Comparison of ENCODE assay signal across 17 mouse cellular contexts in genomic region chr1:25008456-25009169, GRCm38 (mm10).
A peak's percentile ranks its signal among the peaks of the same experiment; 100 is the strongest.
DNase-seq lines count a peak whose midpoint lies in the region; ATAC-seq and TF ChIP-seq lines count a peak whose summit lies in the region.
"Had no signal": no experiment of that assay in that cellular context is flagged by ENCODE, and none has a peak within 500 bp of the region (broad histone marks: within the 10 kb centered on the region; RNA-seq: fewer than 3 reads in every experiment).

No protein-coding gene starts in this region.

- no peaks in the 10 kb centered on the region for H3K9me3 ChIP-seq in forebrain, embryonic 13.5 days (replicated peaks)
- no peaks in the 10 kb centered on the region for H3K9me3 ChIP-seq in forebrain, embryonic 12.5 days
- no peaks in the 10 kb centered on the region for H3K9me3 ChIP-seq in lung, embryonic 14.5 days (ENCODE audit: low read depth, low read length)
- no peaks in the 10 kb centered on the region for H3K9me3 ChIP-seq in embryonic facial prominence, embryonic 10.5 days
- H3K9me3 ChIP-seq in intestine, postnatal 0 days (ENCODE audit: control insufficient read depth) = no peaks in the 10 kb centered on the region
- H3K9me3 ChIP-seq: limb, embryonic 13.5 days; midbrain, embryonic 15.5 days; neural tube, embryonic 15.5 days had no signal

- H3K9ac ChIP-seq in forebrain, embryonic 13.5 days = no peak overlapping the region
- H3K9ac ChIP-seq in forebrain, embryonic 12.5 days = no peak overlapping the region
- H3K9ac ChIP-seq in lung, embryonic 14.5 days = no peak overlapping the region
- H3K9ac ChIP-seq in intestine, postnatal 0 days (ENCODE audit: low read depth, low read length) = no peak overlapping the region
- H3K9ac ChIP-seq: limb, embryonic 13.5 days; midbrain, embryonic 15.5 days; neural tube, embryonic 15.5 days had no signal

- H3K27ac ChIP-seq in forebrain, embryonic 13.5 days = no peak overlapping the region
- no peak overlapping the region for H3K27ac ChIP-seq in forebrain, embryonic 12.5 days
- peak overlapping the region; percentile 40 for H3K27ac ChIP-seq in lung, embryonic 14.5 days (ENCODE audit: low read depth)
- H3K27ac ChIP-seq in left cerebral cortex, adult 2 months = 0 out of 2 replicates have a peak overlapping the region, but pooled peaks have one; percentile 24
- H3K27ac ChIP-seq in embryonic facial prominence, embryonic 10.5 days (replicated peaks) = no peak overlapping the region
- H3K27ac ChIP-seq in intestine, postnatal 0 days (ENCODE audit: low read depth, low read length) = no peak overlapping the region
- H3K27ac ChIP-seq: kidney, postnatal 0 days; limb, embryonic 13.5 days; macrophage; midbrain, embryonic 15.5 days; neural tube, embryonic 15.5 days had no signal

- TF ChIP-seq CTCF in lung, embryonic 14.5 days (IDR thresholded peaks at IDR 0.05; ENCODE audit: low read depth) = no peak
- no peak for TF ChIP-seq CTCF in lung, adult 2 months (IDR thresholded peaks at IDR 0.05; ENCODE audit: insufficient read depth, low read length)
- no peak for TF ChIP-seq CTCF in left cerebral cortex, adult 2 months (IDR thresholded peaks at IDR 0.05)
- TF ChIP-seq CTCF in intestine, postnatal 0 days (IDR thresholded peaks at IDR 0.05; ENCODE audit: low read depth) = no peak

- 0 out of 2 replicates have a peak, but pooled peaks have one; percentile 58 for ATAC-seq in forebrain, embryonic 13.5 days
- ATAC-seq in forebrain, embryonic 12.5 days (ENCODE audit: low FRiP score) = no peak
- peak; percentile 73; the same call in 1 of the 2 replicates for ATAC-seq in lung, embryonic 14.5 days (ENCODE audit: insufficient read depth)
- no peak for ATAC-seq in intestine, postnatal 0 days
- ATAC-seq: midbrain, embryonic 15.5 days had no signal

- H3K27me3 ChIP-seq in forebrain, embryonic 13.5 days = no peaks in the 10 kb centered on the region
- H3K27me3 ChIP-seq in forebrain, embryonic 12.5 days = no peaks in the 10 kb centered on the region
- no peaks in the 10 kb centered on the region for H3K27me3 ChIP-seq in lung, embryonic 14.5 days (ENCODE audit: insufficient read depth, low read length)
- no peaks in the 10 kb centered on the region for H3K27me3 ChIP-seq in embryonic facial prominence, embryonic 10.5 days (replicated peaks; ENCODE audit: low read depth, poor library complexity, severe bottlenecking)
- no peaks in the 10 kb centered on the region for H3K27me3 ChIP-seq in intestine, postnatal 0 days (replicated peaks; ENCODE audit: control insufficient read depth, insufficient read depth, low read length)
- H3K27me3 ChIP-seq: limb, embryonic 13.5 days; midbrain, embryonic 15.5 days; neural tube, embryonic 15.5 days had no signal

- no peak for TF ChIP-seq POLR2A in lung, adult 2 months (IDR thresholded peaks at IDR 0.05; ENCODE audit: borderline replicate concordance, extremely low read depth, low read depth, low read length)

- no peaks in the 10 kb centered on the region for H3K36me3 ChIP-seq in forebrain, embryonic 13.5 days (ENCODE audit: poor library complexity, severe bottlenecking)
- no peaks in the 10 kb centered on the region for H3K36me3 ChIP-seq in forebrain, embryonic 12.5 days (replicated peaks)
- no peaks in the 10 kb centered on the region for H3K36me3 ChIP-seq in lung, embryonic 14.5 days (ENCODE audit: insufficient read depth)
- H3K36me3 ChIP-seq in embryonic facial prominence, embryonic 10.5 days (replicated peaks) = no peaks in the 10 kb centered on the region
- no peaks in the 10 kb centered on the region for H3K36me3 ChIP-seq in intestine, postnatal 0 days (ENCODE audit: control insufficient read depth, insufficient read depth)
- H3K36me3 ChIP-seq: limb, embryonic 13.5 days; midbrain, embryonic 15.5 days; neural tube, embryonic 15.5 days had no signal

- WGBS in forebrain, embryonic 13.5 days = 66% methylated on average over 8 of the region's 8 CpGs
- WGBS in forebrain, embryonic 12.5 days = 73% methylated on average over 8 of the region's 8 CpGs
- WGBS in lung, embryonic 14.5 days = 27% methylated on average over 8 of the region's 8 CpGs
- 32% methylated on average over 8 of the region's 8 CpGs for WGBS in lung, adult 2 months
- 83% methylated on average over 8 of the region's 8 CpGs for WGBS in embryonic facial prominence, embryonic 10.5 days
- 43% methylated on average over 8 of the region's 8 CpGs for WGBS in intestine, postnatal 0 days

- H3K4me3 ChIP-seq in forebrain, embryonic 13.5 days = no peak overlapping the region
- no peak overlapping the region for H3K4me3 ChIP-seq in forebrain, embryonic 12.5 days (replicated peaks)
- no peak overlapping the region for H3K4me3 ChIP-seq in lung, embryonic 14.5 days (ENCODE audit: low read depth, low read length)
- no peak overlapping the region for H3K4me3 ChIP-seq in lung, adult 2 months (replicated peaks; ENCODE audit: extremely low read depth, low read depth, low read length)
- no peak overlapping the region for H3K4me3 ChIP-seq in left cerebral cortex, adult 2 months
- H3K4me3 ChIP-seq in embryonic facial prominence, embryonic 10.5 days = no peak overlapping the region
- H3K4me3 ChIP-seq in intestine, postnatal 0 days (ENCODE audit: low read depth, low read length) = no peak overlapping the region
- H3K4me3 ChIP-seq: limb, embryonic 13.5 days; midbrain, embryonic 15.5 days; neural tube, embryonic 15.5 days had no signal

- peaks cover 13% of the 10 kb centered on the region; the same call in 1 of the 2 replicates for H3K4me1 ChIP-seq in forebrain, embryonic 13.5 days
- H3K4me1 ChIP-seq in forebrain, embryonic 12.5 days = no peaks in the 10 kb centered on the region
- no peaks in the 10 kb centered on the region for H3K4me1 ChIP-seq in lung, embryonic 14.5 days (ENCODE audit: insufficient read depth)
- H3K4me1 ChIP-seq in lung, adult 2 months (ENCODE audit: control insufficient read depth, insufficient read depth, low read length) = no peaks in the 10 kb centered on the region
- H3K4me1 ChIP-seq in embryonic facial prominence, embryonic 10.5 days = no peaks in the 10 kb centered on the region
- no peaks in the 10 kb centered on the region for H3K4me1 ChIP-seq in intestine, postnatal 0 days (replicated peaks; ENCODE audit: control insufficient read depth, insufficient read depth, low read length)
- H3K4me1 ChIP-seq: limb, embryonic 13.5 days; midbrain, embryonic 15.5 days; neural tube, embryonic 15.5 days had no signal

- peak; percentile 79 for DNase-seq in lung, embryonic 14.5 days
- DNase-seq in lung, adult 2 months = no peak
- DNase-seq in left cerebral cortex, adult 2 months (ENCODE audit: extremely low spot score in 1 of 2, low spot score in 2 of 2) = peak in 1 of 2 experiments; percentile 13
- peak; percentile 18 to 23 for DNase-seq in right cerebral cortex, postnatal 36 days (ENCODE audit: low spot score in 2 of 2)
- DNase-seq in embryonic facial prominence, embryonic 10.5 days (ENCODE audit: low spot score) = no peak
- DNase-seq: adrenal gland, postnatal 36 days; cerebellum, adult 8-10 months; heart, adult 18-20 months; spleen, adult 18-20 months had no signal

- H3K4me2 ChIP-seq in forebrain, embryonic 13.5 days = no peak overlapping the region
- no peak overlapping the region for H3K4me2 ChIP-seq in forebrain, embryonic 12.5 days
- no peak overlapping the region for H3K4me2 ChIP-seq in lung, embryonic 14.5 days
- H3K4me2 ChIP-seq in intestine, postnatal 0 days (replicated peaks; ENCODE audit: low read depth) = no peak overlapping the region
- H3K4me2 ChIP-seq: limb, embryonic 13.5 days; midbrain, embryonic 15.5 days; neural tube, embryonic 15.5 days had no signal

- intact Hi-C loops in left cerebral cortex, adult 2 months (cut with DNase I) = loop anchor here (1.0 kb wide), 1 partner anchor 70 kb away; no protein-coding TSS in a partner anchor

Comparison
In these comparisons a context has a peak if more than half of its experiments do, and no peak if none do; other contexts are left out.
1. ATAC-seq: peak in forebrain, embryonic 13.5 days (single experiment) and lung, embryonic 14.5 days (single experiment); none in forebrain, embryonic 12.5 days (single experiment) and intestine, postnatal 0 days (single experiment).
2. DNase-seq: peak in lung, embryonic 14.5 days (single experiment) and right cerebral cortex, postnatal 36 days (2 of 2); none in lung, adult 2 months (single experiment) and embryonic facial prominence, embryonic 10.5 days (single experiment).
3. H3K27ac ChIP-seq: peak in lung, embryonic 14.5 days (single experiment) and left cerebral cortex, adult 2 months (single experiment); none in forebrain, embryonic 13.5 days (single experiment), forebrain, embryonic 12.5 days (single experiment), embryonic facial prominence, embryonic 10.5 days (single experiment) and intestine, postnatal 0 days (single experiment).